Mouse (Mus musculus) limb, embryonic 11.5 days (tissue): ENCODE measurements around the gene Lama2. TPM values are rescaled to one million over a fixed set of nuclear protein-coding genes. Genes with fewer than 3 reads are reported as not detected.

Experiments used
- ATAC-seq: fragments of 200-750 bp; cut with Nextera tagmentation; 2 replicates; pipeline ENCODE4 v1.8.0; 2017; ENCODE audit warnings: low read depth; ENCODE audit not compliant: insufficient number of reproducible peaks, low FRiP score, low TSS enrichment
- DNase-seq: peaks from one replicate; pipeline ENCODE4 v3.0.0-alpha.2; 2015; ENCODE audit warnings: low spot score
- H3K27ac ChIP-seq: fragments of 300-500 bp; sonication (generic); replicated peaks from 2 replicates; pipeline ENCODE4 v1.5.1; 2014; ENCODE audit warnings: low read depth, mild to moderate bottlenecking, low read length
- H3K27me3 ChIP-seq: fragments of 300-500 bp; sonication (generic); 2 replicates; pipeline ENCODE4 v1.6.1; 2014; ENCODE audit warnings: mild to moderate bottlenecking, low read length, mixed read lengths; ENCODE audit not compliant: control insufficient read depth, insufficient read depth
- H3K36me3 ChIP-seq: fragments of 300-500 bp; sonication (generic); 2 replicates; pipeline ENCODE4 v1.6.1; 2014; ENCODE audit warnings: mild to moderate bottlenecking, low read length, moderate library complexity, mixed read lengths; ENCODE audit not compliant: control insufficient read depth, insufficient read depth
- H3K4me1 ChIP-seq: fragments of 300-500 bp; sonication (generic); 2 replicates; pipeline ENCODE4 v1.6.1; 2014; ENCODE audit warnings: low read length, mixed read lengths; ENCODE audit not compliant: control insufficient read depth, insufficient read depth
- H3K4me2 ChIP-seq: fragments of 300-500 bp; sonication (generic); 2 replicates; pipeline ENCODE4 v1.6.1; 2014; ENCODE audit warnings: low read depth, mild to moderate bottlenecking, moderate library complexity; ENCODE audit not compliant: severe bottlenecking
- H3K4me3 ChIP-seq: fragments of 300-500 bp; sonication (generic); 2 replicates; pipeline ENCODE4 v1.5.1; 2014; ENCODE audit warnings: low read depth, low read length
- H3K9ac ChIP-seq: fragments of 300-500 bp; sonication (generic); 2 replicates; pipeline ENCODE4 v1.6.1; 2014; ENCODE audit warnings: mild to moderate bottlenecking, low read length
- H3K9me3 ChIP-seq: fragments of 300-500 bp; sonication (generic); 2 replicates; pipeline ENCODE4 v1.6.1; 2016; ENCODE audit warnings: low read length; ENCODE audit not compliant: control insufficient read depth
- WGBS: fragments of 180-500 bp; shearing (Covaris S2); extraction: QIAGEN DNeasy Blood & Tissue Kit; methylation state at CpG from one replicate; pipeline ENCODE4 v1.1.7; 2014; 5-methylcytosine and 5-hydroxymethylcytosine counted together
- polyA plus RNA-seq: library from polyadenylated mRNA; unstranded; fragments of >200 nt; fragmentation: Nextera tagmentation; extraction: Ambion mirVana; gene quantifications from 2 replicates; pipeline ENCODE4 v1.2.1, GENCODE M21; 2014

Lama2 gene
- polyA plus RNA-seq, 1 experiment from 2014 or later, result 12.2 TPM

GRCm38 (mm10) chr10:27475540-27475939, 144.0 kb downstream of the Lama2 start:
- Histone ChIP-seq H3K4me2 (no peak overlapping the region), H3K9ac (no peak overlapping the region), H3K27me3 (no peaks in the 10 kb centered on the region), H3K4me3 (no peak overlapping the region), H3K36me3 (no peaks in the 10 kb centered on the region), H3K27ac (no peak overlapping the region), H3K9me3 (no peaks in the 10 kb centered on the region), H3K4me1 (no peaks in the 10 kb centered on the region)
- ATAC-seq (no peak), DNase-seq (no peak)
- 33% methylated on average over 3 of the region's 3 CpGs for WGBS

DNA sequence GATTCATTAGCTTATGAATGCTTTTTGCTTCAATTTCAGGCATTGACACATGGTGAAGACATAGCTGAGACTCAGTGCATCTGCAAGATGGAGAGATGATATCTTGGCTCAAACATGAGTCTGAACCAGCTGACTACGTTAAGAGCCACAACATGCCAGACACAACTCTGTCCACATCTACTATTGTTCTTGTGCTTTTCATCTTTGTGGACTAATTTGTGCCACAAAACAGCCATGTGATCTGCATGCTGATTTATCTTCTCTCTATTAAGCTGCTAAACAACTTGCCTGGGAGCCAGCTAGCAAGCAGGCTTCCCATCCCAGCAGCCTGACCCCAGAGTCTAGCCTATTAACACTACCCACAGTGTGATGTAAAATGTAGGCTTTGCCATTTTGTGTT, 151.3 kb downstream of the Lama2 start:
- ATAC-seq (no peak), DNase-seq (no peak)
- Histone ChIP-seq H3K9ac (no peak overlapping the region), H3K27ac (no peak overlapping the region), H3K4me2 (no peak overlapping the region), H3K27me3 (no peaks in the 10 kb centered on the region), H3K4me1 (no peaks in the 10 kb centered on the region), H3K36me3 (no peaks in the 10 kb centered on the region), H3K4me3 (no peak overlapping the region), H3K9me3 (no peaks in the 10 kb centered on the region)
- 97% methylated on average over 1 of the region's 1 CpGs for WGBS

- no peak for ATAC-seq
- 79% methylated on average over 5 of the region's 5 CpGs for WGBS
Observed at GRCm38 (mm10) chr10:27413583-27414465, 205.7 kb downstream of the Lama2 start.

GRCm38 (mm10) chr10:27390753-27391152, 228.8 kb downstream of the Lama2 start:
- Histone ChIP-seq H3K4me1 (no peaks in the 10 kb centered on the region), H3K4me3 (no peak overlapping the region), H3K4me2 (no peak overlapping the region), H3K36me3 (no peaks in the 10 kb centered on the region), H3K27ac (no peak overlapping the region), H3K27me3 (no peaks in the 10 kb centered on the region), H3K9ac (no peak overlapping the region), H3K9me3 (no peaks in the 10 kb centered on the region)
- WGBS, result 79% methylated on average over 1 of the region's 1 CpGs
- ATAC-seq (no peak), DNase-seq (no peak)

More at GRCm38 (mm10) chr10:27413583-27414465, 205.7 kb downstream of the Lama2 start:
- no peaks in the 10 kb centered on the region for H3K9me3 ChIP-seq
- no peak overlapping the region for H3K4me3 ChIP-seq
- H3K4me1 ChIP-seq, result no peaks in the 10 kb centered on the region
- no peaks in the 10 kb centered on the region for H3K36me3 ChIP-seq
- no peaks in the 10 kb centered on the region for H3K27me3 ChIP-seq
- no peak overlapping the region for H3K27ac ChIP-seq
- no peak for DNase-seq
- H3K9ac ChIP-seq, result no peak overlapping the region
- no peak overlapping the region for H3K4me2 ChIP-seq

GRCm38 (mm10) chr10:27387531-27387930, 232.0 kb downstream of the Lama2 start:
- Histone ChIP-seq H3K9ac (no peak overlapping the region), H3K4me3 (no peak overlapping the region), H3K27ac (no peak overlapping the region), H3K9me3 (no peaks in the 10 kb centered on the region), H3K4me1 (no peaks in the 10 kb centered on the region), H3K36me3 (no peaks in the 10 kb centered on the region), H3K27me3 (no peaks in the 10 kb centered on the region), H3K4me2 (no peak overlapping the region)
- ATAC-seq, result no peak
- DNase-seq, result no peak
- WGBS, result 48% methylated on average over 1 of the region's 1 CpGs

- no peak overlapping the region for H3K4me2 ChIP-seq
- DNase-seq, result no peak
- ATAC-seq, result no peak
Observed at GRCm38 (mm10) chr10:27384636-27385035, 234.9 kb downstream of the Lama2 start.

DNA sequence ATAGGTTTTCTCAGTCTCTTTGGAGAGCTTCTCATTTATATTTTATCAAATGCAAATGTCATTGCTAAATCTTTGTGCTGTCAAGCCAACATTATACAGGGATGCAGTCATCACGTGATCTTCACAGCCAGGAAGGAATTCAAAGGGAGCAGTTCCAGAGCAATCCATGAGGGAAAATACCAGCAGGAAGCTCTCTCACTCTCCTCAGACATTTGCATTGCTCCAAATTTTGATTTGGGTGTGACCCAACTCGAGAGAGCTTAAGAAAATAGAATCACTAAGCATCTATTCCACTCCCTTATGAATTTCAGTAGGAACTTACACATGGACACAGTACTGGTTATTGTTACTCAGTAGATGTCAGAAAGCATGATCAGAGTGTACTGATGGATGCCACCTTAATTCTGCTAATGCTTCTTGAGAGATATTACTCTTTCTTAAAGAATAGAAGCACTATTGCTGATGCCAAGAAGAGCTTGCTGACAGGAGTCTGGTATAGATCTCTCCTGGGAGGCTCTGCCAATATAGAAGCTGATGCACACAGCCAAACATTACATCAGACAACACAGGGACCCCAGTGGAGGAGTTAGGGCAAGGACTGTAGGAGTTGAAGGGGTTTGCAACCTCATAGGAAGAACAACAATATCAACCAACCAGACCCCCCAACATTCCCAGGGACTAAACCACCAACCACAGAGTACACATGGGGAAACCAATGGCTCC, 236.5 kb downstream of the Lama2 start:
- ATAC-seq (no peak), DNase-seq (no peak)
- WGBS, result 66% methylated on average over 2 of the region's 2 CpGs

More at GRCm38 (mm10) chr10:27384636-27385035, 234.9 kb downstream of the Lama2 start:
- Histone ChIP-seq H3K27me3 (no peaks in the 10 kb centered on the region), H3K27ac (no peak overlapping the region), H3K36me3 (no peaks in the 10 kb centered on the region), H3K4me1 (no peaks in the 10 kb centered on the region), H3K9ac (no peak overlapping the region), H3K9me3 (no peaks in the 10 kb centered on the region), H3K4me3 (no peak overlapping the region)
- 90% methylated on average over 4 of the region's 4 CpGs for WGBS

GRCm38 (mm10) chr10:27378286-27378685, 241.3 kb downstream of the Lama2 start:
- DNase-seq, result no peak
- Histone ChIP-seq H3K9ac (no peak overlapping the region), H3K4me1 (no peaks in the 10 kb centered on the region), H3K36me3 (no peaks in the 10 kb centered on the region), H3K27me3 (no peaks in the 10 kb centered on the region), H3K4me2 (no peak overlapping the region), H3K4me3 (no peak overlapping the region), H3K27ac (no peak overlapping the region), H3K9me3 (no peaks in the 10 kb centered on the region)
- no peak for ATAC-seq
- 49% methylated on average over 1 of the region's 1 CpGs for WGBS

More for the DNA sequence above, 236.5 kb downstream of the Lama2 start:
- no peak overlapping the region for H3K4me2 ChIP-seq
- no peaks in the 10 kb centered on the region for H3K9me3 ChIP-seq
- H3K27ac ChIP-seq, result no peak overlapping the region
- H3K27me3 ChIP-seq, result no peaks in the 10 kb centered on the region
- no peak overlapping the region for H3K9ac ChIP-seq
- no peaks in the 10 kb centered on the region for H3K4me1 ChIP-seq
- no peaks in the 10 kb centered on the region for H3K36me3 ChIP-seq
- H3K4me3 ChIP-seq, result no peak overlapping the region
